Mouse (Mus musculus) olfactory bulb, adult 2 months (tissue): ENCODE results near the gene Cemip. TPM values are rescaled to one million over a fixed set of nuclear protein-coding genes. Genes with fewer than 3 reads are reported as not detected.

Source experiments
- H3K27ac ChIP-seq: fragments of 200-500 bp; 2 replicates; pipeline ENCODE4 v1.5.1; 2012; ENCODE audit warnings: low read depth, low read length; ENCODE audit not compliant: insufficient read depth
- H3K4me1 ChIP-seq: fragments of 200-500 bp; 2 replicates; pipeline ENCODE4 v1.6.1; 2012; ENCODE audit warnings: low read length; ENCODE audit not compliant: control insufficient read depth, insufficient read depth
- H3K4me3 ChIP-seq: fragments of 200-500 bp; 2 replicates; pipeline ENCODE4 v1.5.1; 2012; ENCODE audit warnings: mild to moderate bottlenecking, low read depth, low read length, moderate library complexity; ENCODE audit not compliant: insufficient read depth
- CTCF ChIP-seq: fragments of 200-500 bp; IDR thresholded peaks from 2 replicates; pipeline ENCODE4 v1.5.1; 2012; ENCODE audit warnings: low read depth, mild to moderate bottlenecking, low read length, moderate library complexity; ENCODE audit not compliant: insufficient read depth
- POLR2A ChIP-seq: fragments of 200-500 bp; IDR thresholded peaks from 2 replicates; pipeline ENCODE4 v1.6.1; 2012; ENCODE audit warnings: mild to moderate bottlenecking, low read depth, low read length, moderate library complexity; ENCODE audit not compliant: insufficient read depth
- WGBS: fragments of 180-500 bp; shearing (Covaris S2); methylation state at CpG from one replicate; pipeline ENCODE4 v1.1.7; 2018; 5-methylcytosine and 5-hydroxymethylcytosine counted together
- polyA plus RNA-seq: library from polyadenylated mRNA; stranded (reverse); fragments of >200 nt; gene quantifications from 2 replicates; pipeline ENCODE4 v1.2.4, GENCODE M21; 2012; ENCODE audit warnings: low replicate concordance; ENCODE audit not compliant: missing spikeins, insufficient read depth, insufficient read length

The Cemip gene
- polyA plus RNA-seq, 1 experiment: not detected

- no peak for TF ChIP-seq CTCF
- no peak for TF ChIP-seq POLR2A
- no peak overlapping the region for H3K4me3 ChIP-seq
- no peak overlapping the region for H3K27ac ChIP-seq
- WGBS: 82% methylated on average over 7 of the region's 7 CpGs
- no peaks in the 10 kb centered on the region for H3K4me1 ChIP-seq
These were observed 8.9 kb downstream of the Cemip start for GRCm38 (mm10) chr7:84077257-84078013.

DNA sequence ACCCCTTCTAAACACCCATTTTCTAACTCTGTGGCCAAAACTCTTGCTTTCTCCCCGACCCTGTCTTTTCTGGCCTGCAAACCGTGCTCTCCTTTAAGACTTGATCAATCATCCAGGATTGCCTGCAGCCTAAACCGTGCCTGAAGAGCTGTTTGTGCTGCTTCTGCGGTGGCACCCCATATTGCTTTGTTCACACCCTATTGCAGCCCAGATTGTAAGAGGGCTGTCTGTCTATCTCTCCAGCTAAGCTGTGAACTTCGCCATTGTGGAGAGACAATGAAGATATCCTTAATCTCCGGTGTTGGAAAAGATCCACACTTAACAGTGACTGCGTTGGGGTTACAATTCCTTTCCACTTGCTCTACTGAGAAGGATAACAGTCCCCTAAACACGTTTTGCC is 12.0 kb downstream of the Cemip start:
- TF ChIP-seq POLR2A (no peak), CTCF (no peak)
- Histone ChIP-seq H3K4me1 (no peaks in the 10 kb centered on the region), H3K4me3 (no peak overlapping the region), H3K27ac (no peak overlapping the region)
- WGBS: 77% methylated on average over 8 of the region's 8 CpGs

DNA sequence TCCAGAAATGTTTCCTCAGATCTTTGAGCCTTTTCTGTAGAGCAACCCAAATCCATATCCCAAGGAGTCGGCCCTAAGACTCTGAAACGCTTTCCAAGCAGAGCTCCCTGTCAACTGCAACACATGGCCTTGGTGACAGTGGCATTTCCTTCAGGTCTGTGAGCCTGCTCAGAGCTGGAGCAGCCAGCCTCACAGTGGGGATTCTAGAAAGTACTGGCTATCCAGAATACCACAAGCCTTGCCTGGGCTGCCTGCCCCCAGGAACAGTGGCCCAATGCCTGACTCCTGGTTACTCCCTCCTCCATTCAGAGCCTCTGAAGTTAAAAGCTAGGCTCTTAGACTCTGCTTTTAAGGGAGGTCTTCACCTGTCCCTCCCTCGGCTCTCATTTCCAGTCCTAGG is 12.4 kb downstream of the Cemip start:
- H3K27ac ChIP-seq: no peak overlapping the region
- TF ChIP-seq POLR2A (no peak), CTCF (no peak)
- H3K4me1 ChIP-seq: 0 out of 2 replicates have a peak, but pooled peaks cover 2% of the 10 kb centered on the region
- no peak overlapping the region for H3K4me3 ChIP-seq
- 94% methylated on average over 3 of the region's 3 CpGs for WGBS

- TF ChIP-seq CTCF (no peak), POLR2A (no peak)
- Histone ChIP-seq H3K4me1 (0 out of 2 replicates have a peak, but pooled peaks cover 3% of the 10 kb centered on the region), H3K4me3 (no peak overlapping the region), H3K27ac (no peak overlapping the region)
- 79% methylated on average over 5 of the region's 5 CpGs for WGBS
These were observed 17.4 kb downstream of the Cemip start for GRCm38 (mm10) chr7:84068931-84069330.

GRCm38 (mm10) chr7:84059799-84060198 is 26.5 kb downstream of the Cemip start:
- TF ChIP-seq POLR2A: no peak
- no peak for TF ChIP-seq CTCF
- 96% methylated on average over 7 of the region's 7 CpGs for WGBS
- Histone ChIP-seq H3K4me3 (no peak overlapping the region), H3K4me1 (no peaks in the 10 kb centered on the region), H3K27ac (no peak overlapping the region)

DNA sequence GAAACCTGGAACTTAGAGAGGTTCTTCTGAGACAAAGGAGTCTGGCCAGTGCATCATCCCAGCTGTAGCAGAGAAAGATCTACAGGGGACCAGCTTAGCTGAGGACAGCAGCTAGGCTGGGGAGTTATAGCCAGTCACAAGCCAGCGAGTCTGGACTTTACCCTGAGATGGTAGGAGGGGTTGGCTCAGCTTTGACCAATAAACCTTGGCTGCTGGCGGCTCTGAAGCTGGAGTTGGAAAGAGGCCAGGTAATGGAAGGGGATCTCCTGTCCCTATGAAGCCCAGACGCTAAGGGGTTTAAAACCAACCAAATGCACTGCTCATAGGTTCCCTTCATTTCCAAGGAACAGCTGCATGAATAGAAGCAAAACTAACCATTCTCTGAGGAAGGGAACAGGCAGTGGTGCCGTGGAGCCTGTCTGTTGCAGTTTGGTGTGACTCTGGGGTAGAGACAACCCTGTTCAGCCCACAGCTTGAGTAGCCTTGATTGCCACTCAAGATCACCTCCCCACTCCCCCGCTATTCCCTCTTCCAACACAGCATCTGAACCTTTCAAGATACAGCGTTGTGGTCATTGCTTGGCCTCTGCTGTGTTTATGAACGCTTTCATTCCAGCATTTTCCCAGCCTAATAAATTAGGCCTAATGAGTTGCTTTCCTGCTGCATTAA is 30.2 kb downstream of the Cemip start:
- H3K4me1 ChIP-seq: no peaks in the 10 kb centered on the region
- TF ChIP-seq CTCF (no peak), POLR2A (no peak)
- 72% methylated on average over 7 of the region's 7 CpGs for WGBS
- no peak overlapping the region for H3K4me3 ChIP-seq
- no peak overlapping the region for H3K27ac ChIP-seq

GRCm38 (mm10) chr7:84053856-84054255 is 32.4 kb downstream of the Cemip start:
- TF ChIP-seq POLR2A (no peak), CTCF (no peak)
- Histone ChIP-seq H3K4me1 (no peaks in the 10 kb centered on the region), H3K27ac (no peak overlapping the region), H3K4me3 (no peak overlapping the region)
- WGBS: 86% methylated on average over 7 of the region's 7 CpGs

DNA sequence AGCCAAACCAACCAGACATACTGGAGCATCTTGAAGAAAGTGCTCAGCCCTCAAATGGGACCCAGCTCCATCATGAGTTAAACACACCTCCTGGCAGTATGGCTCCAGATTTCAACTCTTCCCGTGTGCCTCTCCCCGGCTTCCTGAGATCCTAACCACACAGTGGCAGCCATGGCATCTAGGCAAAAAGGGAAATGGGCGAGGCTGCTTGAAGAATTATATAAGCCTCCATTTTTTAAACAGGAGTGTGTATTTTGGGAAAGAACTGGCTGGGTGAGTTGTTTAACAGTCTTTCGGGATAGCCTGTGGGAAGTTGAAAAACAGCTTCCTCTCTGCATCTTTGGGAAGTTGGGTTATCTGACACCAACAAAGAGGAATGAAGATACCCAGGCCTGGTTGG is 34.9 kb downstream of the Cemip start:
- Histone ChIP-seq H3K27ac (no peak overlapping the region), H3K4me3 (no peak overlapping the region), H3K4me1 (no peaks in the 10 kb centered on the region)
- TF ChIP-seq POLR2A (no peak), CTCF (no peak)
- WGBS: 85% methylated on average over 4 of the region's 4 CpGs

- H3K4me1 ChIP-seq: no peaks in the 10 kb centered on the region
- TF ChIP-seq CTCF (no peak), POLR2A (no peak)
- 93% methylated on average over 4 of the region's 4 CpGs for WGBS
- H3K4me3 ChIP-seq: no peak overlapping the region
- no peak overlapping the region for H3K27ac ChIP-seq
These were observed 40.8 kb downstream of the Cemip start for GRCm38 (mm10) chr7:84045546-84045945.
